20 mouse cellular contexts compared by ENCODE assay signal in the genomic region with DNA sequence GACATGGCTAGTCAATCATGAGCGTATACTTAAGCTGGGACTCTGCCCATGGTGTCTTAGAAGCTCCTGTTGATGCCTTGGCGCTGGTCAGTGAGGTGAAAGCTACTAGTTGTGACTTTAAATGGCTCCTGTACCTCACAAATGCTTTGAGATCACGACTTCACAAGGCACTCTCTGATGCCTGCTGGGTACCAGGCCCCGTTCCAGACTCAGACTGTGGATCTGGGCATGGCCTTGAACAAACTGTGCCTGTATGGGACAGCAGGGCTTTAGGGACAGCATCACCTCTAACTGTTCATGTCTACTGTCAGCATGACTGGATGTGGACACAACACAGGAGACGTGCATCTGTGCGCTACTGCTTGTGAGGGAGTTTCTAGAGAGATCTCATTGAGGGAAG. TPM values are rescaled to one million over a fixed set of nuclear protein-coding genes. Genes with fewer than 3 reads are reported as not detected.
DNase-seq lines count a peak whose midpoint lies in the region; ATAC-seq and TF ChIP-seq lines count a peak whose summit lies in the region.
"Had no signal": no experiment of that assay in that cellular context is flagged by ENCODE, and none has a peak within 500 bp of the region (broad histone marks: within the 10 kb centered on the region; RNA-seq: fewer than 3 reads in every experiment).

No protein-coding gene starts in this region.

- TF ChIP-seq POLR2A in cerebellum, adult 2 months (IDR thresholded peaks at IDR 0.05; ENCODE audit: borderline replicate concordance, insufficient read depth, low read length): no peak
- TF ChIP-seq POLR2A in testis, adult 2 months (IDR thresholded peaks at IDR 0.05; ENCODE audit: control insufficient read depth, low read depth, low read length): no peak

- H3K27ac ChIP-seq in cerebellum, adult 2 months (ENCODE audit: insufficient read depth, low read length): no peak overlapping the region; the same call in 1 of the 2 replicates
- no peak overlapping the region for H3K27ac ChIP-seq in testis, adult 2 months (ENCODE audit: control insufficient read depth, insufficient read depth, low read depth, low read length)
- H3K27ac ChIP-seq: embryonic facial prominence, embryonic 10.5 days; forebrain, embryonic 13.5 days; gastrocnemius, adult 2 months; heart, embryonic 13.5 days; hindbrain, embryonic 12.5 days had no signal

- no peak for ATAC-seq in cerebellum, adult (ENCODE audit: insufficient number of reproducible peaks, low FRiP score, low TSS enrichment)
- ATAC-seq: activated CD4-positive, CD25-positive, alpha-beta regulatory T cell, adult 4 months; forebrain, embryonic 13.5 days; forebrain, postnatal 0 days; hindbrain, embryonic 16.5 days; inflammation-experienced regulatory T-cells, adult 6 months; intestine, postnatal 0 days; Patski had no signal

- no peak overlapping the region for H3K4me3 ChIP-seq in cerebellum, adult 2 months (replicated peaks; ENCODE audit: insufficient read depth, low read depth, low read length)
- H3K4me3 ChIP-seq in testis, adult 2 months (ENCODE audit: control insufficient read depth, low read depth, low read length): peak overlapping the region; percentile 37; the same call in 1 of the 2 replicates
- H3K4me3 ChIP-seq: embryonic facial prominence, embryonic 10.5 days; forebrain, embryonic 13.5 days; gastrocnemius, adult 2 months; heart, embryonic 13.5 days; hindbrain, embryonic 12.5 days had no signal

- no peaks in the 10 kb centered on the region for H3K27me3 ChIP-seq in cerebellum, adult 2 months (ENCODE audit: control insufficient read depth, insufficient read depth, low read length)
- H3K27me3 ChIP-seq in testis, adult 2 months (ENCODE audit: control insufficient read depth, insufficient read depth, low read length): no peaks in the 10 kb centered on the region

- TF ChIP-seq CTCF in cerebellum, adult 2 months (IDR thresholded peaks at IDR 0.05; ENCODE audit: borderline replicate concordance, insufficient read depth, low read depth, low read length): no peak
- TF ChIP-seq CTCF in testis, adult 2 months (IDR thresholded peaks at IDR 0.05; ENCODE audit: control insufficient read depth, insufficient read depth, insufficient replicate concordance, low read depth, low read length): no peak

- 30% methylated on average over 6 of the region's 6 CpGs for WGBS in cerebellum, adult 2 months

- peak; percentile 79 to 87 for DNase-seq in cerebellum, adult 2 months
- no peak for DNase-seq in testis, postnatal 10 days (ENCODE audit: low spot score)
- peak; percentile 83 to 87 for DNase-seq in cerebellum, postnatal 25 days
- DNase-seq in urinary bladder, postnatal 25 days (ENCODE audit: low spot score): no peak
- DNase-seq: forebrain, postnatal 0 days; gastrocnemius, postnatal 25 days had no signal

- H3K36me3 ChIP-seq in testis, adult 2 months (ENCODE audit: control insufficient read depth, insufficient read depth, low read length): no peaks in the 10 kb centered on the region
- H3K36me3 ChIP-seq: embryonic facial prominence, embryonic 10.5 days; heart, embryonic 13.5 days; hindbrain, embryonic 12.5 days had no signal

- H3K4me1 ChIP-seq in cerebellum, adult 2 months (ENCODE audit: control insufficient read depth, insufficient read depth, low read length): peaks cover 63% of the 10 kb centered on the region
- peaks cover 8% of the 10 kb centered on the region for H3K4me1 ChIP-seq in testis, adult 2 months (ENCODE audit: control insufficient read depth, insufficient read depth, low read length)
- H3K4me1 ChIP-seq: heart, embryonic 13.5 days had no signal

RNA-seq across cellular contexts. Expression of gene Dnal4, which starts 13.3 kb away (rescaled TPM):
- 55.1 and 56.7 TPM in 2 replicates for polyA plus RNA-seq in cerebellum, adult 2 months (2012; rRNA removed)
- polyA plus RNA-seq in testis, adult 2 months (2012; rRNA removed): 187 and 198 TPM in 2 replicates

RNA-seq across cellular contexts. Expression of gene Nptxr, which starts 13.7 kb away (rescaled TPM):
- 88.0 and 100 TPM in 2 replicates for polyA plus RNA-seq in cerebellum, adult 2 months (2012; rRNA removed)
- 36.6 and 46.5 TPM in 2 replicates for polyA plus RNA-seq in testis, adult 2 months (2012; rRNA removed)

RNA-seq across cellular contexts. Expression of gene Npcd, which starts 43.1 kb away (rescaled TPM):
- polyA plus RNA-seq in cerebellum, adult 2 months (2012; rRNA removed): 1.7 and 4.1 TPM in 2 replicates
- 0.10 TPM in 1 of 2 replicates, not detected in the other for polyA plus RNA-seq in testis, adult 2 months (2012; rRNA removed)
- polyA plus RNA-seq: activated CD4-positive, CD25-positive, alpha-beta regulatory T cell, adult 4 months; embryonic facial prominence, embryonic 10.5 days; embryonic facial prominence, embryonic 14.5 days; forebrain, embryonic 13.5 days; heart, embryonic 13.5 days; heart, postnatal 0 days; inflammation-experienced regulatory T-cells, adult 6 months; intestine, postnatal 0 days had no signal

RNA-seq across cellular contexts. Expression of gene Cbx6, which starts 43.6 kb away (rescaled TPM):
- 183 TPM in 2 replicates for polyA plus RNA-seq in cerebellum, adult 2 months (2012; rRNA removed)
- 4.6 and 6.6 TPM in 2 replicates for polyA plus RNA-seq in testis, adult 2 months (2012; rRNA removed)

RNA-seq across cellular contexts. Expression of gene Sun2, which starts 48.6 kb away (rescaled TPM):
- 42.7 and 45.2 TPM in 2 replicates for polyA plus RNA-seq in cerebellum, adult 2 months (2012; rRNA removed)
- polyA plus RNA-seq in testis, adult 2 months (2012; rRNA removed): 16.7 and 19.5 TPM in 2 replicates

Comparison
In these comparisons a context has a peak if more than half of its experiments do, and no peak if none do; other contexts are left out.
1. DNase-seq: peak in cerebellum, adult 2 months (2 of 2) and cerebellum, postnatal 25 days (2 of 2); none in testis, postnatal 10 days (single experiment) and urinary bladder, postnatal 25 days (single experiment).